Mouse (Mus musculus) thymus, postnatal 0 days (tissue): ENCODE measurements around the gene Ap4m1. TPM values are rescaled to one million over a fixed set of nuclear protein-coding genes. Genes with fewer than 3 reads are reported as not detected.
"Not testable (repeated sequence)": the region's sequence is repeated elsewhere in the genome, so short reads cannot be mapped to it uniquely, and the experiment has no call there.

Experiments used
- DNase-seq: peaks from one replicate; pipeline ENCODE4 v3.0.0-alpha.2; 2015; ENCODE audit warnings: low spot score
- microRNA counts: library from miRNA; unstranded; fragments of <30 nt; microRNA quantifications from one replicate; lab custom pipeline; 2015
- microRNA-seq: library from miRNA; unstranded; fragments of <30 nt; microRNA quantifications from one replicate; pipeline ENCODE4, GENCODE M21; 2016; ENCODE audit warnings: borderline number of aligned reads
- polyA plus RNA-seq: library from polyadenylated mRNA; unstranded; fragments of >200 nt; fragmentation: Nextera tagmentation; extraction: Ambion mirVana; gene quantifications from 2 replicates; pipeline ENCODE4 v1.2.1, GENCODE M21; 2015

Ap4m1 gene
- polyA plus RNA-seq, 1 experiment from 2014 or later: 9.2 TPM

DNA sequence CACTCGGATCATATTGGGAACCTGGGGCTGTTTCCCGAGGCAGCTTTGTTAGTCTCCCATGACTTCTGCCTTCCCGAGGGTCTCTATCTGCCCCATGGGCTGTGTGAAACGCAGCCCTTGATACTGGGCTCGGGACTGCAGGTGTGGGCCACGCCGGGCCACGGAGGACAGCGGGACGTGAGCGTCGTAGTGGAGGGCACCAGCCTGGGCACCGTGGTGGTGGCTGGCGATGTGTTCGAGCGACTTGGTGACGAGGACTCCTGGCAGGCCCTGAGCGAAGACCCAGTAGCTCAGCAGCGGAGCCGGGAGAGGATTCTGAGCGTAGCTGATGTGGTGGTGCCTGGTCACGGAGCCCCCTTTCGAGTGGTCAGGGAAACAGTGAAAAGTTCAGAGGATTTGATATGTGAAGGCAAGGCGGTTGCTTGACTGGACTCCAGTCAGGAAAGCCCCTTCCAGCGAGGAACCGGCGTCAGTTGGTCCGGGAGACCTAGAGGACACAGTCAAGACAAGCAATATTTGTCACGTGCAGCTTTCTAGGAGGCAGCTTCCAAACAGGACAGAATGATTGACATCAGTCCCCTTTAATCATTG, 23.0 kb downstream of the Ap4m1 start:
- peak; percentile 9 for DNase-seq

DNA sequence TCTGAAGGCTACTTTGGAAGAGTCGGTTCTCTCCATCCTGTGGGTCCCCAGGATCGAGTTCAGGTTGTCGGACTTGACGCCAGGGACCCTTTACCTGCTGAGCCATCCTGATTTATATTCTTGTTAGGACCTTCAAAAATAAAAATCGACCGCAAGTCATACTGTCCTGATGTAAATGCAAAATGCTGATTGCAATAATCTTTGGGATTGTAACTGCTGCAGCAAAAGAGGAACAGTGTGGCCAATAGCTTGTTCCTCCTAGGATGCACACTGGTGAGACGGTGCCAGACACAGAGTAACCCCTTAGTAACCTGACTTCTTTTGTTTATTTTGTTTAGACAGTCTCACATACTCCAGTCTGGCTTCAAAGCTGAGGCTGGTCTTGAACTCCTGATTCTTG, 23.7 kb downstream of the Ap4m1 start:
- no peak for DNase-seq

DNA sequence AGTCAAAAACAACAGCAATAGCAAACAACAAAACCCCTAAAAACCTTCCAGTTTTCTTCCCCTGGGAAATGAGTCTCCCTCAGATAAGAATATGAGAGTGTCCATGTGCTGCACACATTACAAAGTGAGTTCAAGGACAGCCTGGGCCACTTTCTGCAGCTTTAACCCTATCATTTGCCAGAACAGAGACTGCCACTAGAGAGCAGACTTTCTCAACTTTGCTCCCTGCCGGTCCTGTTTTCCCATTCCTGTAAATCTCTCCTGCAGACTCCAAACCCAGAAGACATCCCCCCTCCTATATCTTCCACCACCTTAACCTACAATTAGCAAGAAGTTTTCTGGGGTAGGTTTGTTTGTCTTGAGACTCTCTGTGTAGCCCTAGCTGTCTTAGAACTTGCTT, 27.8 kb downstream of the Ap4m1 start:
- DNase-seq: no peak

- no peak for DNase-seq
Measured at GRCm38 (mm10) chr5:138202086-138202485, 30.3 kb downstream of the Ap4m1 start.

DNA sequence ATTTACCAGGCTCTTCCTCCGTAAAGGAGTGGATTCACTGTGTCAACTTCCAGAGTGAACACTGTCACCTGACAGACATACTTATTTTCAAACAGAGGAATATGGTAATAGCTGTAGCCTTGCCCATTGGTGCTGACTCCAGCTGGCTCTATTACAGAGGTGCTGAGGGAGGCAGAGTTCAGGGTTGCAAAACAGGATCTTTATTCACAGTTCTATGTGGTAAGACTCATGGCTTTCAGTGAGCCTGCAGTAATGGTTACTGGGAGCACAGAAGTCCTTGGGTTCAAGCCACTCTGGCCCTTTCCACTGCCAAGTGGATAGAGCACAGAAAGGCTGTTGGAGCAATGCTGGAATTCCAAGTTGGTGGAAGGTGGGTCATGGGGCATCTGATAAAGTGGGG, 35.5 kb downstream of the Ap4m1 start:
- no peak for DNase-seq

DNA sequence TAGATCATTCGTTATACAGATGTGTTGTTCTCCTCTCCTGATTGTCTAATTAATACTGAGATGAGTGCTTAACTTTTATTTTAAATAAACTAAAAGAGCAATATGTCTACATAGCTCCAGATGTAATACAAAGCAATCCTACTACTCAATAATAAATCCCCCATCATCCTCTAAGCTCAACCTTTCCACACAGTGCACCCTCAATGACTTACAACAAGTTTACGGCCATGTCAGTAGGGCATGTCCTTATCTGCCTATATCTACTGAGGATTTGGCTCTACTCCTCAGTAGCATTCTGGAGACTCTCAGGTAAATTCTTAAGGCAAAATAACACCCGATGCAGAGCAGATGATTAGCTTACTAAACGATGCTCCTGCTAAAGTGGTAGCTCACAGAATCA, 36.1 kb downstream of the Ap4m1 start:
- no peak for DNase-seq

DNA sequence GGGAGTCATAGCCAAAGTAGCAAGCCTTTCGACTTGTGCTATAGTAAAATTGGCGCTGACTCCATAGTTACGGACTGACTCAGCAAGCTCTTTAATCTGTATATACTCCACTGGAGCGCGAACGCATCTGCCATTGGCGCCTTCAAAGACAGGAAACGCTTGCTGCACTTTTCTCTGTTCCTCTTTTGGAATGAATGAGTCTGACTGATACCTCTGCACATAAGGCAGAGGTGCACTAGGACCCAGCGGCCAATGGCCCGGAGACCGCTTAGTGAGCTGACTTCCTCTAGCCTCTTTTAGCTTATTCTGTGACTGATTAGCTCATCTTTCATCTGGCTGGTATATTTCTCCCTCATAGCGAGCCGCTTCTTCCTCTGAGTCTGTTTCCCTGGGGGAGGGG, 44.8 kb downstream of the Ap4m1 start:
- not testable (repeated sequence) for DNase-seq

DNA sequence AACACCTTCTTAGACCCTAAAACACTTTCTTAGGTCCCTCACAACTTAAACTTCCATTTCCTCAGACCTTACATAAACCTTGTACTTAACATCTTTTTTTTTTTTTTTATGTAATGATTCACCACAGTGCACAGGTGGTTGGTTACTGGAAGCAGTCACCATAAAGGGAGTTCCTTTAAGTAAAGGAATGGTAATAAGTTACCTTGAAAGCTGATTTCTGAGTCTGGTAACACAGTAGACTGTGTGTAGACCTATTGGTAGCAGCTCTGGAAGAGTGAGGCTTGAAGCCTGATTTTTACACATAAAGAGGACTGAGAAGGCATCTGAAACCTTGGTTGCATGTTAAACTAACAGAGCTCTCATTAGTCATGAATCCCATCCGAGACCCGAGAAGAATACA, 48.1 kb downstream of the Ap4m1 start:
- DNase-seq: no peak

DNA sequence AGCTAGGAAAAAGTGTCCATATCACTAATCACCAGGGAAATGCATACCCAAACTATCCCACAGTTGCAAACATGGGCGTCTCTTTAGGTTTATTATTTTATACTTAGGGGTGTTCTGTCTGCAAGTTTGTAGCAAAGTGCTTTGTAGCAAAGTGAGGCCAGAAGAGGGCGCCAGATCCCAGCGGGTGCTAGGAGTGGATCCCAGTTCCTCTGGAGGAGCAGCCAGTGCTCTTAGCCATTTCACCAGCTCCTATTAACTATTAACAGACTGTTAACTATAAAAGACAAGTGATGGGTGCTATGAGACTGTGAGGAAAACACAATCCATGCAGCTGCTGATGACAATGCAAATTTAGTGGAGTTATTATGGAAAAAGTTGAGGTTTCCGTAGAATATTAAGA, 50.3 kb downstream of the Ap4m1 start:
- DNase-seq: peak; percentile 66

GRCm38 (mm10) chr5:138223287-138223686, 51.5 kb downstream of the Ap4m1 start:
- DNase-seq: no peak

DNA sequence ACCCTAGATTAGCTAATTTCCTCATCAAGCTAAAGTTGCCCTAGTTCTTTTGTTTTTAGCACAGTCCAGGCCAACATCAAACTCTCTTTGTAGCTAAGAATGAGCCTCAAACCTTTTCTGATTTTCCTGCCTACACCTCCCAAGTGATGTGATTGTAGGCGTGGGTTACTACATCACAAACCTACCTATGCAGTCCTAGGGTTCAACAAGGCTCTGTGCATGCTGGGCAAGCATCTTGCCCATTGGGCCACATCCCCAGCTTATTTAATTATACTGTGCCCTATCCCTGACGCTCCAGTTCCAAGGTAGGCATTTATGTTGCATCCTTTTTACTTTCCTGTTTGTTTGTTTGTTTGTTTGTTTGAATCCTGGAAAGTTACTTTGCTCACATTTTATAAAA, 53.9 kb downstream of the Ap4m1 start, which contains the start of gene Nxpe5:
TSS of gene Nxpe5 (plus strand) at position 199 of the 400 bp plus-strand sequence.
- DNase-seq: no peak

- DNase-seq: no peak
Measured at GRCm38 (mm10) chr5:138226491-138226890, 54.7 kb downstream of the Ap4m1 start.

GRCm38 (mm10) chr5:138227367-138227766, 55.6 kb downstream of the Ap4m1 start:
- DNase-seq: no peak

DNA sequence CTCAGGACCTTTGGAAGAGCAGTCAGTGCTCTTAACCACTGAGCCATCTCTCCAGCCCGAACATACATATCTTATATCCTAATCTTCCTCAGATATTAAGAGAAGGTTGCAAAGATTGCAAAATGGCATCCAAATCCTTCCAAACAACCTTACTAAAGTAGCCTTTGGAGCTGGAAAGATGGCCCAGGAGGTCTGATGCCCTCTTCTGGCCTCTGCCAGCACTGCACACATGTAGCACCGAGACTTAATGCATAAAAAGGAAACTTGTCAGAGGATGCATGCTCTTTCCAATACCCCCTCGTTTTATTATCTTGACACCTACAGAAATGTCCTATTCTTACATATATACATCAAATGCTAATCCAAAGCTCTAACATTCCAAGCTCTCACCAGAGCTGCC, 56.2 kb downstream of the Ap4m1 start:
- DNase-seq: peak; percentile 29

GRCm38 (mm10) chr5:138229511-138229910, 57.7 kb downstream of the Ap4m1 start:
- no peak for DNase-seq

MicroRNAs within 50 kb of the gene (microRNA counts, 519-probe panel; counts per million panel counts)
- microRNA mmu-miR-106b (lab: Ali Mortazavi, UCI) (7,817 counts per million, percentile 96 among the panel's probes with 10 or more counts), microRNA mmu-miR-25 (lab: Ali Mortazavi, UCI) (8,972 counts per million, percentile 98 among the panel's probes with 10 or more counts), microRNA mmu-miR-93 (lab: Ali Mortazavi, UCI) (7,637 counts per million, percentile 96 among the panel's probes with 10 or more counts)

Small RNA genes within 50 kb of the gene (microRNA-seq; reads per million reads assigned to microRNA genes)
- gene Mir106b (21,371 reads per million, percentile 97 among the genes with 10 or more reads in this experiment), gene Mir25 (3,492 reads per million, percentile 83 among the genes with 10 or more reads in this experiment), gene Mir93 (34,362 reads per million, percentile 98 among the genes with 10 or more reads in this experiment)

Other genes with a start within 250 kb of the Ap4m1 start
- gene Gjc3, start 208.9 kb upstream of the Ap4m1 start, polyA plus RNA-seq: not detected in 2 replicates
- gene Azgp1, start 190.5 kb upstream of the Ap4m1 start, polyA plus RNA-seq: 0.15 and 0.27 TPM in 2 replicates
- not detected in 2 replicates for gene Smok3a, start 150.7 kb upstream of the Ap4m1 start, polyA plus RNA-seq
- gene Smok3b, start 150.6 kb upstream of the Ap4m1 start, polyA plus RNA-seq: not detected in 2 replicates
- gene Smok3c, start 118.8 kb upstream of the Ap4m1 start, polyA plus RNA-seq: not detected in 2 replicates
- gene Zkscan1, start 86.9 kb upstream of the Ap4m1 start, polyA plus RNA-seq: 8.5 and 8.6 TPM in 2 replicates
- gene Zscan21, start 55.1 kb upstream of the Ap4m1 start, polyA plus RNA-seq: 39.4 and 40.9 TPM in 2 replicates
- gene Zfp113, start 16.3 kb upstream of the Ap4m1 start, polyA plus RNA-seq: 14.8 and 15.8 TPM in 2 replicates
- 214 and 223 TPM in 2 replicates for gene Cops6, start 10.9 kb upstream of the Ap4m1 start, polyA plus RNA-seq
- gene Mcm7, start 420 bp downstream of the Ap4m1 start, polyA plus RNA-seq: 281 and 296 TPM in 2 replicates
- gene Taf6, start 15.4 kb downstream of the Ap4m1 start, polyA plus RNA-seq: 44.1 and 54.5 TPM in 2 replicates
- 33.2 and 34.2 TPM in 2 replicates for gene Cnpy4, start 15.5 kb downstream of the Ap4m1 start, polyA plus RNA-seq
- 10.2 and 10.8 TPM in 2 replicates for gene Mblac1, start 22.3 kb downstream of the Ap4m1 start, polyA plus RNA-seq
- 0.36 and 0.44 TPM in 2 replicates for gene Nxpe5, start 53.9 kb downstream of the Ap4m1 start, polyA plus RNA-seq
- gene Lamtor4, start 83.5 kb downstream of the Ap4m1 start, polyA plus RNA-seq: 83.9 and 88.4 TPM in 2 replicates
- gene BC037034, start 92.0 kb downstream of the Ap4m1 start, polyA plus RNA-seq: 5.7 and 7.6 TPM in 2 replicates
- 1.8 and 2.4 TPM in 2 replicates for gene Gal3st4, start 100.8 kb downstream of the Ap4m1 start, polyA plus RNA-seq
- gene Gm43720, start 108.0 kb downstream of the Ap4m1 start, polyA plus RNA-seq: 0.04 TPM in 1 of 2 replicates, not detected in the other
- 3.1 and 4.1 TPM in 2 replicates for gene Gpc2, start 108.0 kb downstream of the Ap4m1 start, polyA plus RNA-seq
- gene Stag3, start 108.2 kb downstream of the Ap4m1 start, polyA plus RNA-seq: 2.3 and 3.2 TPM in 2 replicates
- 0.38 and 1.0 TPM in 2 replicates for gene Pvrig, start 170.0 kb downstream of the Ap4m1 start, polyA plus RNA-seq